Mouse (Mus musculus): ENCODE measurements around the gene Enpp1. TPM values are rescaled to one million over a fixed set of nuclear protein-coding genes. Genes with fewer than 3 reads are reported as not detected.

The Enpp1 gene
- total and polyA plus RNA-seq, 2 experiments from 2014 or later: 3.0 to 3.5 TPM

- TF ChIP-seq CTCF (IDR thresholded peaks at IDR 0.05): no peak
- Histone ChIP-seq H3K27me3 (ENCODE audit: insufficient read depth, low read length) (no peaks in the 10 kb centered on the region), H3K4me3 (ENCODE audit: low read depth, low read length) (no peak overlapping the region), H3K36me3 (ENCODE audit: insufficient read depth, low read length) (no peaks in the 10 kb centered on the region), H3K27ac (ENCODE audit: low read depth, low read length) (no peak overlapping the region), H3K4me2 (ENCODE audit: low read depth, low read length, poor library complexity, severe bottlenecking) (no peak overlapping the region), H3K9me3 (ENCODE audit: low read length) (no peaks in the 10 kb centered on the region), H3K9ac (replicated peaks; ENCODE audit: low read length, poor library complexity, severe bottlenecking) (no peak overlapping the region), H3K4me1 (ENCODE audit: insufficient read depth, low read length) (no peaks in the 10 kb centered on the region)
- DNase-seq (ENCODE audit: low spot score) (no peak), ATAC-seq (ENCODE audit: low FRiP score) (no peak)
- WGBS: 82% methylated on average over 12 of the region's 13 CpGs
These were observed 31.1 kb upstream of the Enpp1 start for GRCm38 (mm10) chr10:24742950-24743487.

- no peak overlapping the region for H3K4me3 ChIP-seq (ENCODE audit: low read depth, low read length)
- TF ChIP-seq CTCF (IDR thresholded peaks at IDR 0.05): no peak
- 68% methylated on average over 7 of the region's 7 CpGs for WGBS
- H3K27me3 ChIP-seq (ENCODE audit: insufficient read depth, low read length): no peaks in the 10 kb centered on the region
- no peak overlapping the region for H3K27ac ChIP-seq (ENCODE audit: low read depth, low read length)
- no peaks in the 10 kb centered on the region for H3K9me3 ChIP-seq (ENCODE audit: low read length)
- H3K36me3 ChIP-seq (ENCODE audit: insufficient read depth, low read length): no peaks in the 10 kb centered on the region
- ATAC-seq (ENCODE audit: low FRiP score) (0 out of 2 replicates have a peak, but pooled peaks have one; percentile 41), DNase-seq (ENCODE audit: low spot score) (no peak)
- no peak overlapping the region for H3K9ac ChIP-seq (replicated peaks; ENCODE audit: low read length, poor library complexity, severe bottlenecking)
- no peaks in the 10 kb centered on the region for H3K4me1 ChIP-seq (ENCODE audit: insufficient read depth, low read length)
- H3K4me2 ChIP-seq (ENCODE audit: low read depth, low read length, poor library complexity, severe bottlenecking): no peak overlapping the region
These were observed 29.6 kb upstream of the Enpp1 start for GRCm38 (mm10) chr10:24741229-24742198.

DNA sequence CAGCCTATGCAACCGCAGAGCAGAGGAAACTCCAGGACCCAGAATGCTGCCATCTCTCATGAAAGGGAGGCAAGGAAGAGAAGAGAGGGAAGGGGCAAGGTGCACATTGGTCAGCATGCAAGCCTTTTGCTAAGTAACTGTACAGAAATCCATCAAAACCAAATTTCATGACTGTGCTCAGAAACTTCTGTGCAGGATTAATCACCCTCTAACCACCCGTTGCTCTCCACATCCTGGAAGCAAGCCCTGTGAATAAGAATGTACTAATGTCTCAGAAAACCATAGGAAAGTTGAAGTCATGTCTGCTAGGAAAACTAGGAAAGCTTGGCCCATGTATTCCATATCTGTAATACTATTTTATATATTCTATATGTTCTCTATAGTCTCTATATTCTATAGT, 27.2 kb upstream of the Enpp1 start:
- H3K27ac ChIP-seq (ENCODE audit: low read depth, low read length): no peak overlapping the region
- no peak overlapping the region for H3K4me3 ChIP-seq (ENCODE audit: low read depth, low read length)
- H3K9me3 ChIP-seq (ENCODE audit: low read length): no peaks in the 10 kb centered on the region
- DNase-seq (ENCODE audit: low spot score) (no peak), ATAC-seq (ENCODE audit: low FRiP score) (no peak)
- H3K4me2 ChIP-seq (ENCODE audit: low read depth, low read length, poor library complexity, severe bottlenecking): no peak overlapping the region
- H3K4me1 ChIP-seq (ENCODE audit: insufficient read depth, low read length): no peaks in the 10 kb centered on the region
- 81% methylated on average over 2 of the region's 2 CpGs for WGBS
- no peaks in the 10 kb centered on the region for H3K27me3 ChIP-seq (ENCODE audit: insufficient read depth, low read length)
- no peaks in the 10 kb centered on the region for H3K36me3 ChIP-seq (ENCODE audit: insufficient read depth, low read length)
- H3K9ac ChIP-seq (replicated peaks; ENCODE audit: low read length, poor library complexity, severe bottlenecking): no peak overlapping the region
- TF ChIP-seq CTCF (IDR thresholded peaks at IDR 0.05): no peak

DNA sequence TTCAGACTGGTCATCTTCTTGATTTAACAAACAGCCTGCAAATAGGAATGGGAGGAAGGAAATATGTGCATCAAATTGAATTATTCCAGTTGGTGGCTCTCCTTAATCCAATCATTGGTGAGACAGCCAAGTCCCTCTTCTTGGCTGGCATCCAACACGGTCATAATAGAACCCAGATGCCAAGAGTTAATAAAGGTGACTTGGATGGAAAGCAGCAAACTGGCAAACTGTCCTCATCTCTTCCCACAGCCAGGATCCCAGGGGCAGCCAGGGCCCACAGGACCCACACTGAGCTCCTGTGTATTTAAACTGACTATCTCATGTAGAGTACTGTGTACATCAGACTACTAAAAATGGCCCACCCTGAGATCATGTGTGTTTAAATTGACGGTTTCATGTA, 26.5 kb upstream of the Enpp1 start:
- Histone ChIP-seq H3K9me3 (ENCODE audit: low read length) (no peaks in the 10 kb centered on the region), H3K27ac (ENCODE audit: low read depth, low read length) (no peak overlapping the region), H3K4me1 (ENCODE audit: insufficient read depth, low read length) (no peaks in the 10 kb centered on the region), H3K27me3 (ENCODE audit: insufficient read depth, low read length) (no peaks in the 10 kb centered on the region), H3K9ac (replicated peaks; ENCODE audit: low read length, poor library complexity, severe bottlenecking) (no peak overlapping the region), H3K4me3 (ENCODE audit: low read depth, low read length) (no peak overlapping the region), H3K4me2 (ENCODE audit: low read depth, low read length, poor library complexity, severe bottlenecking) (no peak overlapping the region), H3K36me3 (ENCODE audit: insufficient read depth, low read length) (no peaks in the 10 kb centered on the region)
- DNase-seq (ENCODE audit: low spot score) (peak; percentile 85), ATAC-seq (ENCODE audit: low FRiP score) (no peak)
- TF ChIP-seq CTCF (IDR thresholded peaks at IDR 0.05): no peak
- 63% methylated on average over 2 of the region's 2 CpGs for WGBS

GRCm38 (mm10) chr10:24735027-24735777, 23.2 kb upstream of the Enpp1 start:
- Histone ChIP-seq H3K4me3 (ENCODE audit: low read depth, low read length) (no peak overlapping the region), H3K36me3 (ENCODE audit: insufficient read depth, low read length) (no peaks in the 10 kb centered on the region), H3K9me3 (ENCODE audit: low read length) (no peaks in the 10 kb centered on the region), H3K4me2 (ENCODE audit: low read depth, low read length, poor library complexity, severe bottlenecking) (no peak overlapping the region), H3K27me3 (ENCODE audit: insufficient read depth, low read length) (no peaks in the 10 kb centered on the region), H3K9ac (replicated peaks; ENCODE audit: low read length, poor library complexity, severe bottlenecking) (no peak overlapping the region), H3K4me1 (ENCODE audit: insufficient read depth, low read length) (no peaks in the 10 kb centered on the region), H3K27ac (ENCODE audit: low read depth, low read length) (no peak overlapping the region)
- DNase-seq (ENCODE audit: low spot score) (no peak), ATAC-seq (ENCODE audit: low FRiP score) (no peak)
- TF ChIP-seq CTCF (IDR thresholded peaks at IDR 0.05): no peak
- WGBS: 92% methylated on average over 5 of the region's 5 CpGs

All from midbrain, postnatal 0 days (tissue).